In genomic region chrX:142967067-142967466, GRCm38 (mm10) we compare ENCODE assay signal across 8 mouse cellular contexts. TPM values are rescaled to one million over a fixed set of nuclear protein-coding genes. Genes with fewer than 3 reads are reported as not detected.
A peak's percentile ranks its signal among the peaks of the same experiment; 100 is the strongest.
DNase-seq lines count a peak whose midpoint lies in the region; ATAC-seq and TF ChIP-seq lines count a peak whose summit lies in the region.

No protein-coding gene starts in this region.

- H3K27me3 ChIP-seq in heart, embryonic 11.5 days (ENCODE audit: control insufficient read depth, insufficient read depth, low read length) = peaks cover 3% of the 10 kb centered on the region; the same call in 1 of the 2 replicates
- H3K27me3 ChIP-seq in ES-Bruce4 (ENCODE audit: control insufficient read depth, insufficient read depth, low read length, poor library complexity, severe bottlenecking) = no peaks in the 10 kb centered on the region
- no peaks in the 10 kb centered on the region for H3K27me3 ChIP-seq in forebrain, embryonic 15.5 days
- H3K27me3 ChIP-seq in limb, embryonic 13.5 days = peaks cover 48% of the 10 kb centered on the region
- peaks cover 37% of the 10 kb centered on the region for H3K27me3 ChIP-seq in neural tube, embryonic 13.5 days

- TF ChIP-seq CTCF in ES-Bruce4 (IDR thresholded peaks at IDR 0.05; ENCODE audit: low read depth, low read length) = no peak

- no peaks in the 10 kb centered on the region; the same call in 1 of the 2 replicates for H3K4me1 ChIP-seq in heart, embryonic 11.5 days (ENCODE audit: control insufficient read depth, insufficient read depth, low read length)
- no peaks in the 10 kb centered on the region for H3K4me1 ChIP-seq in ES-Bruce4 (ENCODE audit: control insufficient read depth, insufficient read depth, low read length)
- H3K4me1 ChIP-seq in forebrain, embryonic 15.5 days = 0 out of 2 replicates have a peak, but pooled peaks cover 6% of the 10 kb centered on the region
- peaks cover 12% of the 10 kb centered on the region; the same call in 1 of the 2 replicates for H3K4me1 ChIP-seq in limb, embryonic 13.5 days
- peaks cover 11% of the 10 kb centered on the region for H3K4me1 ChIP-seq in neural tube, embryonic 13.5 days (replicated peaks)

- no peak for ATAC-seq in heart, embryonic 11.5 days (replicated peaks; ENCODE audit: insufficient number of reproducible peaks, low FRiP score, low TSS enrichment)
- ATAC-seq in forebrain, embryonic 15.5 days (replicated peaks) = no peak
- no peak for ATAC-seq in limb, embryonic 13.5 days (ENCODE audit: low FRiP score, low read depth)
- no peak for ATAC-seq in neural tube, embryonic 13.5 days (ENCODE audit: low read depth)

- 38% methylated on average over 7 of the region's 7 CpGs for WGBS in heart, embryonic 11.5 days (ENCODE audit: insufficient replicate concordance)
- 41% methylated on average over 7 of the region's 7 CpGs for WGBS in forebrain, embryonic 15.5 days
- 41% methylated on average over 6 of the region's 7 CpGs for WGBS in limb, embryonic 13.5 days
- 38% methylated on average over 7 of the region's 7 CpGs for WGBS in neural tube, embryonic 13.5 days

- no peaks in the 10 kb centered on the region for H3K36me3 ChIP-seq in heart, embryonic 11.5 days (ENCODE audit: control insufficient read depth, insufficient read depth, low read length)
- no peaks in the 10 kb centered on the region for H3K36me3 ChIP-seq in ES-Bruce4 (ENCODE audit: control insufficient read depth, insufficient read depth, low read length, poor library complexity, severe bottlenecking)
- H3K36me3 ChIP-seq in forebrain, embryonic 15.5 days = no peaks in the 10 kb centered on the region
- H3K36me3 ChIP-seq in limb, embryonic 13.5 days = no peaks in the 10 kb centered on the region
- no peaks in the 10 kb centered on the region for H3K36me3 ChIP-seq in neural tube, embryonic 13.5 days

- no peak for TF ChIP-seq POLR2A in ES-Bruce4 (IDR thresholded peaks at IDR 0.05; ENCODE audit: insufficient read depth, low read length)

- no peak for DNase-seq in heart, adult 18-20 months
- no peak for DNase-seq in urinary bladder, postnatal 4 days (ENCODE audit: low spot score in 2 of 2)
- no peak for DNase-seq in testis, postnatal 14 days (ENCODE audit: low spot score)

- no peaks in the 10 kb centered on the region for H3K9me3 ChIP-seq in heart, embryonic 11.5 days (replicated peaks; ENCODE audit: control insufficient read depth, low read length)
- H3K9me3 ChIP-seq in ES-Bruce4 (replicated peaks; ENCODE audit: control insufficient read depth, insufficient read depth, low read length, poor library complexity, severe bottlenecking) = no peaks in the 10 kb centered on the region
- no peaks in the 10 kb centered on the region for H3K9me3 ChIP-seq in forebrain, embryonic 15.5 days
- H3K9me3 ChIP-seq in limb, embryonic 13.5 days = no peaks in the 10 kb centered on the region
- no peaks in the 10 kb centered on the region for H3K9me3 ChIP-seq in neural tube, embryonic 13.5 days

- peak overlapping the region; percentile 49; the same call in 1 of the 2 replicates for H3K9ac ChIP-seq in heart, embryonic 11.5 days (ENCODE audit: low read depth, low read length)
- H3K9ac ChIP-seq in ES-Bruce4 (ENCODE audit: low read depth, poor library complexity, severe bottlenecking) = peak overlapping the region; percentile 53; the same call in 1 of the 2 replicates
- H3K9ac ChIP-seq in forebrain, embryonic 15.5 days (replicated peaks) = peak overlapping the region; percentile 19
- peak overlapping the region; percentile 81 for H3K9ac ChIP-seq in limb, embryonic 13.5 days
- H3K9ac ChIP-seq in neural tube, embryonic 13.5 days = peak overlapping the region; percentile 43

- H3K4me2 ChIP-seq in heart, embryonic 11.5 days = peak overlapping the region; percentile 65
- H3K4me2 ChIP-seq in forebrain, embryonic 15.5 days (replicated peaks) = peak overlapping the region; percentile 42
- H3K4me2 ChIP-seq in limb, embryonic 13.5 days (replicated peaks) = peak overlapping the region; percentile 52
- H3K4me2 ChIP-seq in neural tube, embryonic 13.5 days = peak overlapping the region; percentile 49

- TF ChIP-seq EP300 in ES-Bruce4 (IDR thresholded peaks at IDR 0.05; ENCODE audit: insufficient read depth, low read depth, low read length) = no peak

- peak overlapping the region; percentile 29; the same call in 1 of the 2 replicates for H3K27ac ChIP-seq in heart, embryonic 11.5 days (ENCODE audit: low read depth, low read length)
- H3K27ac ChIP-seq in ES-Bruce4 (ENCODE audit: insufficient read depth, low read length) = no peak overlapping the region
- no peak overlapping the region for H3K27ac ChIP-seq in forebrain, embryonic 15.5 days (replicated peaks)
- H3K27ac ChIP-seq in limb, embryonic 13.5 days = no peak overlapping the region
- H3K27ac ChIP-seq in neural tube, embryonic 13.5 days (replicated peaks) = no peak overlapping the region

- H3K4me3 ChIP-seq in heart, embryonic 11.5 days (ENCODE audit: low read depth, low read length) = peak overlapping the region; percentile 72
- H3K4me3 ChIP-seq in ES-Bruce4 (ENCODE audit: low read depth, low read length) = peak overlapping the region; percentile 34; the same call in 1 of the 2 replicates
- H3K4me3 ChIP-seq in forebrain, embryonic 15.5 days = peak overlapping the region; percentile 65
- H3K4me3 ChIP-seq in limb, embryonic 13.5 days = peak overlapping the region; percentile 69
- peak overlapping the region; percentile 71 for H3K4me3 ChIP-seq in neural tube, embryonic 13.5 days

RNA-seq across cellular contexts. Expression of gene Ammecr1, which starts 0.5 kb away (rescaled TPM):
- 19.8 and 22.2 TPM in 2 replicates for polyA plus RNA-seq in heart, embryonic 11.5 days (2014; fragmentation: Nextera tagmentation; extraction: Ambion mirVana)
- total RNA-seq in heart, adult 18-20 months (2021) = 10 to 100 TPM; 10.3 to 13.2 TPM
- polyA plus RNA-seq in ES-Bruce4 (2011; ENCODE audit: insufficient read depth, insufficient read length, low read depth, missing spikeins) = 16.2 and 16.4 TPM in 2 replicates
- polyA plus RNA-seq in forebrain, embryonic 15.5 days (2015; fragmentation: Nextera tagmentation; extraction: Ambion mirVana) = 5.0 and 5.6 TPM in 2 replicates
- polyA plus RNA-seq in limb, embryonic 13.5 days (2015; fragmentation: Nextera tagmentation; extraction: Ambion mirVana) = 14.6 and 15.1 TPM in 2 replicates
- polyA plus RNA-seq in neural tube, embryonic 13.5 days (2015; fragmentation: Nextera tagmentation; extraction: Ambion mirVana) = 4.7 and 6.4 TPM in 2 replicates

Comparison
In these comparisons a context has a peak if more than half of its experiments do, and no peak if none do; other contexts are left out.
1. H3K9ac ChIP-seq: peak in every context shown above with its lines; median percentile 81 in limb, embryonic 13.5 days; 53 in ES-Bruce4; 49 in heart, embryonic 11.5 days; 43 in neural tube, embryonic 13.5 days; 19 in forebrain, embryonic 15.5 days.